Mouse (Mus musculus) NIH3T3 (cell line): ENCODE measurements around the gene Xdh.
"Not testable (repeated sequence)": the region's sequence is repeated elsewhere in the genome, so short reads cannot be mapped to it uniquely, and the experiment has no call there.

Source experiments
- DNase-seq: peaks from one replicate; pipeline ENCODE4 v3.0.0-alpha.2; 2012; ENCODE audit warnings: low read depth

Xdh gene

GRCm38 (mm10) chr17:73881295-73881694 is 68.7 kb downstream of the Xdh start:
- no peak for DNase-seq

GRCm38 (mm10) chr17:73880286-73880685 is 69.7 kb downstream of the Xdh start:
- no peak for DNase-seq

- no peak for DNase-seq
Observed at GRCm38 (mm10) chr17:73879262-73879916, 70.6 kb downstream of the Xdh start.

- peak; percentile 21 for DNase-seq
Observed at GRCm38 (mm10) chr17:73875674-73876073, 74.3 kb downstream of the Xdh start.

- DNase-seq, result no peak
Observed at GRCm38 (mm10) chr17:73875268-73875667, 74.7 kb downstream of the Xdh start.

GRCm38 (mm10) chr17:73870956-73871605 is 78.9 kb downstream of the Xdh start:
- DNase-seq, result no peak

GRCm38 (mm10) chr17:73869008-73869685 is 80.8 kb downstream of the Xdh start:
- no peak for DNase-seq

GRCm38 (mm10) chr17:73853717-73854116 is 96.3 kb downstream of the Xdh start:
- no peak for DNase-seq

- no peak for DNase-seq
Observed at GRCm38 (mm10) chr17:73853041-73853440, 97.0 kb downstream of the Xdh start.

GRCm38 (mm10) chr17:73847399-73847798 is 102.6 kb downstream of the Xdh start:
- DNase-seq, result no peak

- DNase-seq, result no peak
Observed at GRCm38 (mm10) chr17:73845632-73846031, 104.4 kb downstream of the Xdh start.

GRCm38 (mm10) chr17:73842963-73843362 is 107.0 kb downstream of the Xdh start:
- DNase-seq, result no peak

- DNase-seq, result not testable (repeated sequence)
Observed at GRCm38 (mm10) chr17:73839876-73840275, 110.1 kb downstream of the Xdh start.

- DNase-seq, result no peak
Observed at GRCm38 (mm10) chr17:73839086-73839835, 110.7 kb downstream of the Xdh start.

GRCm38 (mm10) chr17:73837244-73837643 is 112.8 kb downstream of the Xdh start:
- peak; percentile 22 for DNase-seq

GRCm38 (mm10) chr17:73836601-73837000 is 113.4 kb downstream of the Xdh start:
- peak; percentile 68 for DNase-seq
